Comparison of ENCODE assay signal across 8 mouse cellular contexts in genomic region chr10:22714520-22714919, GRCm38 (mm10). TPM values are rescaled to one million over a fixed set of nuclear protein-coding genes. Genes with fewer than 3 reads are reported as not detected.
DNase-seq lines count a peak whose midpoint lies in the region; ATAC-seq and TF ChIP-seq lines count a peak whose summit lies in the region.

No protein-coding gene starts in this region.

- H3K27ac ChIP-seq in CH12.LX (ENCODE audit: insufficient read depth, low read depth): no peak overlapping the region
- H3K27ac ChIP-seq in forebrain, embryonic 14.5 days (ENCODE audit: low read depth, low read length): no peak overlapping the region
- H3K27ac ChIP-seq in hindbrain, postnatal 0 days: no peak overlapping the region
- no peak overlapping the region for H3K27ac ChIP-seq in liver, postnatal 0 days (ENCODE audit: low read depth)

- no peak overlapping the region for H3K4me2 ChIP-seq in CH12.LX (ENCODE audit: insufficient read depth, low read depth, poor library complexity, severe bottlenecking)
- no peak overlapping the region for H3K4me2 ChIP-seq in forebrain, embryonic 14.5 days (ENCODE audit: low read length)
- H3K4me2 ChIP-seq in hindbrain, postnatal 0 days (ENCODE audit: low read depth, low read length): no peak overlapping the region
- H3K4me2 ChIP-seq in liver, postnatal 0 days (ENCODE audit: low read depth, low read length): no peak overlapping the region

- no peaks in the 10 kb centered on the region for H3K27me3 ChIP-seq in CH12.LX (replicated peaks)
- H3K27me3 ChIP-seq in forebrain, embryonic 14.5 days (replicated peaks; ENCODE audit: control insufficient read depth, insufficient read depth, low read length): no peaks in the 10 kb centered on the region
- H3K27me3 ChIP-seq in hindbrain, postnatal 0 days (ENCODE audit: insufficient read depth, low read length): no peaks in the 10 kb centered on the region
- H3K27me3 ChIP-seq in liver, postnatal 0 days (ENCODE audit: insufficient read depth, low read length): no peaks in the 10 kb centered on the region

- no peak for TF ChIP-seq EP300 in CH12.LX (IDR thresholded peaks at IDR 0.05; ENCODE audit: low read length)
- no peak for TF ChIP-seq EP300 in liver, postnatal 0 days (IDR thresholded peaks at IDR 0.05; ENCODE audit: low read depth)

- 85% methylated on average over 4 of the region's 4 CpGs for WGBS in forebrain, embryonic 14.5 days
- WGBS in hindbrain, postnatal 0 days: 67% methylated on average over 4 of the region's 4 CpGs
- WGBS in liver, postnatal 0 days (ENCODE audit: insufficient replicate concordance): 77% methylated on average over 4 of the region's 4 CpGs

- dilution Hi-C loops in CH12.LX (cut with MboI; ENCODE audit: extremely low pct_ligation_motif_present, extremely low pct_unique_long_range_greater_than_20kb, low sequenced_read_pairs): no loop called here

- H3K4me3 ChIP-seq in CH12.LX (replicated peaks in 1 of 3; ENCODE audit: low read depth in 2 of 3, low read length in 2 of 3, poor library complexity in 1 of 3): no peak overlapping the region
- H3K4me3 ChIP-seq in forebrain, embryonic 14.5 days (ENCODE audit: low read depth, low read length): no peak overlapping the region
- no peak overlapping the region for H3K4me3 ChIP-seq in hindbrain, postnatal 0 days (ENCODE audit: low read length)
- no peak overlapping the region for H3K4me3 ChIP-seq in liver, postnatal 0 days (ENCODE audit: low read depth, low read length)

- H3K9me3 ChIP-seq in CH12.LX (replicated peaks; ENCODE audit: low read length): no peaks in the 10 kb centered on the region
- H3K9me3 ChIP-seq in forebrain, embryonic 14.5 days (replicated peaks; ENCODE audit: control insufficient read depth, low read length): no peaks in the 10 kb centered on the region
- no peaks in the 10 kb centered on the region for H3K9me3 ChIP-seq in hindbrain, postnatal 0 days (ENCODE audit: low read length)
- no peaks in the 10 kb centered on the region for H3K9me3 ChIP-seq in liver, postnatal 0 days (ENCODE audit: low read length)

- peaks cover 12 to 33% of the 10 kb centered on the region in 2 experiments for H3K36me3 ChIP-seq in CH12.LX (replicated peaks in 1 of 2; ENCODE audit: control insufficient read depth in 1 of 2, insufficient read depth in 1 of 2, low read length in 1 of 2)
- peaks cover 14% of the 10 kb centered on the region for H3K36me3 ChIP-seq in forebrain, embryonic 14.5 days (ENCODE audit: control insufficient read depth, insufficient read depth, low read length)
- peaks cover 2% of the 10 kb centered on the region for H3K36me3 ChIP-seq in hindbrain, postnatal 0 days (ENCODE audit: insufficient read depth, low read length)
- H3K36me3 ChIP-seq in liver, postnatal 0 days (replicated peaks; ENCODE audit: insufficient read depth, low read length): peaks cover 4% of the 10 kb centered on the region

- H3K79me2 ChIP-seq in CH12.LX (replicated peaks; ENCODE audit: control insufficient read depth, extremely low read depth, insufficient read depth, poor library complexity, severe bottlenecking): peaks cover 22% of the 10 kb centered on the region

- no peak overlapping the region for H3K9ac ChIP-seq in CH12.LX (ENCODE audit: insufficient read depth, low read depth)
- no peak overlapping the region for H3K9ac ChIP-seq in forebrain, embryonic 14.5 days (ENCODE audit: low read length)
- no peak overlapping the region for H3K9ac ChIP-seq in hindbrain, postnatal 0 days (replicated peaks; ENCODE audit: low read length)
- H3K9ac ChIP-seq in liver, postnatal 0 days (replicated peaks): no peak overlapping the region

- TF ChIP-seq RAD21 in CH12.LX (IDR thresholded peaks at IDR 0.05; ENCODE audit: low read depth, low read length): peak; percentile 77

- TF ChIP-seq CTCF in CH12.LX (conservative IDR thresholded peaks at IDR 0.05 in 1 of 2, IDR thresholded peaks at IDR 0.05 in 1 of 2; ENCODE audit: low read depth in 2 of 2, low read length in 2 of 2): peak; percentile 46 to 83
- peak; percentile 85 for TF ChIP-seq CTCF in hindbrain, postnatal 0 days (IDR thresholded peaks at IDR 0.05; ENCODE audit: low read depth)
- peak; percentile 82 for TF ChIP-seq CTCF in liver, postnatal 0 days (IDR thresholded peaks at IDR 0.05; ENCODE audit: low read depth)

- ATAC-seq in forebrain, embryonic 14.5 days: peak; percentile 56
- peak; percentile 60 for ATAC-seq in hindbrain, postnatal 0 days
- ATAC-seq in liver, postnatal 0 days: no peak
- ATAC-seq in neutrophil, adult 5-6 weeks (ENCODE audit: extremely low read depth, insufficient number of reproducible peaks, low FRiP score, poor library complexity, severe bottlenecking): peak; percentile 82

- in situ Hi-C loops in CH12.LX (cut with MboI; ENCODE audit: low pct_ligation_motif_present, low pct_unique_long_range_greater_than_20kb, low sequenced_read_pairs): loop anchor here (10.0 kb wide), 1 partner anchor 130 kb away; no protein-coding TSS in a partner anchor

- peaks cover 0 to 15% of the 10 kb centered on the region in 2 experiments; a peak in 2 of 4 replicates for H3K4me1 ChIP-seq in CH12.LX (ENCODE audit: control insufficient read depth in 1 of 2, insufficient read depth in 2 of 2)
- H3K4me1 ChIP-seq in forebrain, embryonic 14.5 days (ENCODE audit: control insufficient read depth, insufficient read depth, low read length): no peaks in the 10 kb centered on the region
- no peaks in the 10 kb centered on the region for H3K4me1 ChIP-seq in hindbrain, postnatal 0 days (ENCODE audit: insufficient read depth, low read length)
- no peaks in the 10 kb centered on the region for H3K4me1 ChIP-seq in liver, postnatal 0 days (ENCODE audit: insufficient read depth)

- no peak for TF ChIP-seq POLR2A in CH12.LX (IDR thresholded peaks at IDR 0.05; ENCODE audit: low read depth, low read length)

- DNase-seq in A20 (ENCODE audit: low read depth, low spot score): peak; percentile 61
- peak; percentile 70 for DNase-seq in CH12.LX (ENCODE audit: extremely low read depth)
- peak; percentile 56 for DNase-seq in cerebellum, adult 11 months
- DNase-seq in forebrain, embryonic 14.5 days (ENCODE audit: low spot score): peak; percentile 76
- peak; percentile 79 for DNase-seq in hindbrain, postnatal 0 days (ENCODE audit: low spot score)
- peak; percentile 30 for DNase-seq in liver, postnatal 0 days
- no peak for DNase-seq in c-Kit-positive CD71-positive TER-119-positive erythroid progenitor cells, embryonic 14.5 days (ENCODE audit: low spot score)

TF ChIP-seq in CH12.LX, 34 proteins besides CTCF, POLR2A, EP300 and RAD21:
- TF ChIP-seq SMC3 (IDR thresholded peaks at IDR 0.05; ENCODE audit: low read depth, low read length): peak; percentile 81
- no peak for TF ChIP-seq USF2 (conservative IDR thresholded peaks at IDR 0.05; ENCODE audit: low read depth, low read length)

RNA-seq across cellular contexts. Expression of gene Tbpl1, which starts 17.2 kb away (rescaled TPM):
- total RNA-seq in CH12.LX (2012; rRNA removed): 34.6 and 37.9 TPM in 2 replicates
- 54.6 and 60.3 TPM in 2 replicates for total RNA-seq in CH12.LX (2014; rRNA removed)
- 46.9 and 47.9 TPM in 2 replicates for polyA plus RNA-seq in CH12.LX (2012; ENCODE audit: insufficient read length, low read depth)
- polyA plus RNA-seq in forebrain, embryonic 14.5 days (2014; fragmentation: Nextera tagmentation; extraction: Ambion mirVana): 108 and 121 TPM in 2 replicates
- 30.1 and 39.6 TPM in 2 replicates for total RNA-seq in hindbrain, postnatal 0 days (2014; rRNA removed)
- 58.3 and 63.3 TPM in 2 replicates for polyA plus RNA-seq in hindbrain, postnatal 0 days (2015; fragmentation: Nextera tagmentation; extraction: Ambion mirVana)
- polyA plus RNA-seq in liver, postnatal 0 days (2015; fragmentation: Nextera tagmentation; extraction: Ambion mirVana): 17.4 and 19.4 TPM in 2 replicates
- 47.1 and 49.2 TPM in 2 replicates for total RNA-seq in neutrophil, adult 5-6 weeks (2017)
